Mouse (Mus musculus): Measurements from ENCODE around the gene Fam171a2. TPM values are rescaled to one million over a fixed set of nuclear protein-coding genes. Genes with fewer than 3 reads are reported as not detected.
A peak's percentile ranks its signal among the peaks of the same experiment; 100 is the strongest.

Gene Fam171a2
- 3.4 and 3.7 TPM in 2 replicates for polyA plus RNA-seq (2016; fragmentation: Nextera tagmentation; extraction: Ambion mirVana)

DNA sequence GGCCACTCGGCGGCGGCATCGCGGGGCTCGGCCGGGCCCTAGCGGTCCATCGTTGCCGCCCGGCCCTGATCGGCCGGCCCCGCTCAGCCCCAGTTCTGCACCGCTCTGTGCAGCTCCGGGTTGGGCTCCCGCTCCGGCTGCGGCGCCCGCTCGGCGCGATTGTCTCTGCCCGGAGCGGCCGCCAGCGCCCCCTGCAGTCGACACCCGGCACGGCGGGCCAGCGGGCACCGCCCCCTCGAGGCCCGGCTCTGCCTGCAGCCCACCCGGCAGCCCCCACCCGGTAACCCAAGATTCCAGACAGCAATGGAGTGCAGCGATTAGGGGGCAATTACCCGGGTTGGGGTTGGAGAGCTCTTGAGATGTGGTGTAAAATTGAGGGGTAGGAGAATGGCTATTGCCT, at the start of gene Fam171a2:
TSS of gene Fam171a2 (minus strand) at position 186 of the 400 bp plus-strand sequence.
- H3K4me3 ChIP-seq = peak within 1 kb of the TSS; percentile 89
- H3K9me3 ChIP-seq = no peaks in the 10 kb centered on the region
- peaks cover 59% of the 10 kb centered on the region for H3K27me3 ChIP-seq (replicated peaks; ENCODE audit: low read depth, poor library complexity, severe bottlenecking)
- under 1% methylated on average over 40 of the region's 40 CpGs for WGBS
- H3K36me3 ChIP-seq (replicated peaks) = peaks cover 16% of the 10 kb centered on the region
- H3K27ac ChIP-seq (replicated peaks) = peak within 1 kb of the TSS; percentile 96
- H3K4me1 ChIP-seq = peaks cover 53% of the 10 kb centered on the region
- DNase-seq (ENCODE audit: low spot score) = peak; percentile 94

GRCm38 (mm10) chr11:102496732-102497131, 49.2 kb upstream of the Fam171a2 start:
- no peaks in the 10 kb centered on the region for H3K27me3 ChIP-seq (replicated peaks; ENCODE audit: low read depth, poor library complexity, severe bottlenecking)
- H3K9me3 ChIP-seq = no peaks in the 10 kb centered on the region
- no peak overlapping the region for H3K4me3 ChIP-seq
- H3K4me1 ChIP-seq = no peaks in the 10 kb centered on the region
- 77% methylated on average over 2 of the region's 2 CpGs for WGBS
- H3K27ac ChIP-seq (replicated peaks) = no peak overlapping the region
- DNase-seq (ENCODE audit: low spot score) = no peak
- peaks cover 95% of the 10 kb centered on the region for H3K36me3 ChIP-seq (replicated peaks)

GRCm38 (mm10) chr11:102496206-102496605, 48.7 kb upstream of the Fam171a2 start:
- DNase-seq (ENCODE audit: low spot score) = no peak
- H3K27me3 ChIP-seq (replicated peaks; ENCODE audit: low read depth, poor library complexity, severe bottlenecking) = no peaks in the 10 kb centered on the region
- H3K9me3 ChIP-seq = no peaks in the 10 kb centered on the region
- no peak overlapping the region for H3K27ac ChIP-seq (replicated peaks)
- H3K4me1 ChIP-seq = no peaks in the 10 kb centered on the region
- no peak overlapping the region for H3K4me3 ChIP-seq
- H3K36me3 ChIP-seq (replicated peaks) = peaks cover 95% of the 10 kb centered on the region
- WGBS = 92% methylated on average over 2 of the region's 2 CpGs

GRCm38 (mm10) chr11:102495742-102496141, 48.3 kb upstream of the Fam171a2 start:
- Histone ChIP-seq H3K4me1 (no peaks in the 10 kb centered on the region), H3K4me3 (no peak overlapping the region), H3K27ac (replicated peaks) (no peak overlapping the region), H3K36me3 (replicated peaks) (peaks cover 95% of the 10 kb centered on the region), H3K9me3 (no peaks in the 10 kb centered on the region), H3K27me3 (replicated peaks; ENCODE audit: low read depth, poor library complexity, severe bottlenecking) (no peaks in the 10 kb centered on the region)
- DNase-seq (ENCODE audit: low spot score) = no peak
- WGBS = 97% methylated on average over 5 of the region's 5 CpGs

DNA sequence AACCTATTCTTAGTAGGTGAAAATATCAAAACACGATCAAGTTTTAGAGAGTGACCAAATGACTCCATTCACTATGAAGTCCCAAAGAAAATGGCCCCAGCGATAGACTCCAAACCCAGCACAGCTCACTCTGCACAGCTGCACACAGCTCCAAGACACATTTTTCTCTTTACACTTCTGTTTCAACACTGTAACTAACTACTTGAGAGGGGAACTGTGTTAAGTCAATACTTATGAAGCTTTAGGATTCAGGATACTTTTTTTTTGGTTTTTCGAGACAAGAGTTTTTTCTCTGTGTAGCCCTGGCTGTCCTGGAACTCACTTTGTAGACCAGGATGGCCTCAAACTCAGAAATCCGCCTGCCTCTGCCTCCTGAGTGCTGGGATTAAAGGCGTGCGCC, 47.6 kb upstream of the Fam171a2 start:
- Histone ChIP-seq H3K27ac (replicated peaks) (no peak overlapping the region), H3K27me3 (replicated peaks; ENCODE audit: low read depth, poor library complexity, severe bottlenecking) (no peaks in the 10 kb centered on the region), H3K9me3 (no peaks in the 10 kb centered on the region), H3K4me1 (no peaks in the 10 kb centered on the region), H3K4me3 (no peak overlapping the region), H3K36me3 (replicated peaks) (peaks cover 91% of the 10 kb centered on the region)
- DNase-seq (ENCODE audit: low spot score) = no peak
- 94% methylated on average over 6 of the region's 6 CpGs for WGBS

DNA sequence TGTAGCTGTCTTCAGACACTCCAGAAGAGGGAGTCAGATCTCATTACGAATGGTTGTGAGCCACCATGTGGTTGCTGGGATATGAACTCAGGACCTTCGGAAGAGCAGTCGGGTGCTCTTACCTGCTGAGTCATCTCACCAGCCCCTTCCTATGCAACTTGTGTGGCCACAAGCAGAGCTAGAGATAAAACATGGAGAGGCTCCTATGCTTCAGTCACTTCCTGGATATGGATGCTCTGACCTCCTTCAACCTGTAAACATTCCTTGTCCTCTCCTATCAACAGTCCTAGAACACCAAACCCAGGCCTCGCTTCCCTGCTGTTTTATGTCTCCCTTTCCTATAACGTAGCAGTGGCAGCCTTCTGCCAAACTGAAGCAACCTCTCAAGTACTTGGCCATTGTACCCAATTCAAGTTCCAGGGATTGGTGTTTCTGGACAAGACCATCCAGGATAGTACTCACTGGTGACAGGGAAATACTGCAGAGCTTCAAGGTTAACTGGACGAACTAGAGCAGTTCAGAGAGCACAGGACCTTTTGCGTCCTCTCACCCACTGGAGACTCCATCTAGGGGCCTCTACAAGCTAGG, 46.7 kb upstream of the Fam171a2 start:
- Histone ChIP-seq H3K27me3 (replicated peaks; ENCODE audit: low read depth, poor library complexity, severe bottlenecking) (no peaks in the 10 kb centered on the region), H3K9me3 (no peaks in the 10 kb centered on the region), H3K27ac (replicated peaks) (no peak overlapping the region), H3K36me3 (replicated peaks) (peaks cover 81% of the 10 kb centered on the region), H3K4me3 (no peak overlapping the region), H3K4me1 (no peaks in the 10 kb centered on the region)
- DNase-seq (ENCODE audit: low spot score) = no peak
- 91% methylated on average over 7 of the region's 7 CpGs for WGBS

DNA sequence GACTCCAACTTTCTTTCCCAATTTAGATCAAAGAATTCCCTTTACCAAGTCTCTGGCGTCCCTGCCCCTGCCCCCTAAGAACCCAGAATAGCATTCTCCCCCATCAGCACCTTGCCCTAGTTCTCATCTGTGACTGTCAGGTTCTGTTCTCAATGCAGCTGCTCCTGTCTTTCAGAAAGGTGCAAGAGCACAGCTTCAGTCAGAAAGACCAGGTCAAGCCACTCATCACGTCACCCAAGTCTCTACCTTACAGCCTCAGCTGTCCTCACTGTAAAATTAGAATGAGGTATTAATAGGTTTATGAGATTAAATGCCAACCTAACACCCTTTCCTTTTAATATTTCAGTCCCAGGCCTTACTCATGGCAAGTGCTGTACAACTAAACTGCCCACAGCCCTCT, 45.8 kb upstream of the Fam171a2 start:
- DNase-seq (ENCODE audit: low spot score) = no peak
- H3K9me3 ChIP-seq = no peaks in the 10 kb centered on the region
- H3K4me1 ChIP-seq = no peaks in the 10 kb centered on the region
- H3K36me3 ChIP-seq (replicated peaks) = peaks cover 75% of the 10 kb centered on the region
- no peaks in the 10 kb centered on the region for H3K27me3 ChIP-seq (replicated peaks; ENCODE audit: low read depth, poor library complexity, severe bottlenecking)
- H3K4me3 ChIP-seq = no peak overlapping the region
- H3K27ac ChIP-seq (replicated peaks) = no peak overlapping the region
- 87% methylated on average over 2 of the region's 2 CpGs for WGBS

- Histone ChIP-seq H3K4me1 (no peaks in the 10 kb centered on the region), H3K36me3 (replicated peaks) (peaks cover 70% of the 10 kb centered on the region), H3K27ac (replicated peaks) (no peak overlapping the region), H3K9me3 (no peaks in the 10 kb centered on the region), H3K27me3 (replicated peaks; ENCODE audit: low read depth, poor library complexity, severe bottlenecking) (no peaks in the 10 kb centered on the region), H3K4me3 (no peak overlapping the region)
- WGBS = 91% methylated on average over 2 of the region's 2 CpGs
- no peak for DNase-seq (ENCODE audit: low spot score)
Measured at GRCm38 (mm10) chr11:102487901-102488300, 40.4 kb upstream of the Fam171a2 start.

- WGBS = 70% methylated on average over 11 of the region's 11 CpGs
- H3K4me3 ChIP-seq = no peak overlapping the region
- H3K27ac ChIP-seq (replicated peaks) = no peak overlapping the region
- H3K9me3 ChIP-seq = no peaks in the 10 kb centered on the region
- H3K36me3 ChIP-seq (replicated peaks) = peaks cover 70% of the 10 kb centered on the region
- H3K4me1 ChIP-seq = no peaks in the 10 kb centered on the region
- H3K27me3 ChIP-seq (replicated peaks; ENCODE audit: low read depth, poor library complexity, severe bottlenecking) = no peaks in the 10 kb centered on the region
- DNase-seq (ENCODE audit: low spot score) = peak; percentile 55
Measured at GRCm38 (mm10) chr11:102486733-102487386, 39.4 kb upstream of the Fam171a2 start.

- Histone ChIP-seq H3K4me1 (no peaks in the 10 kb centered on the region), H3K36me3 (replicated peaks) (peaks cover 93% of the 10 kb centered on the region), H3K27me3 (replicated peaks; ENCODE audit: low read depth, poor library complexity, severe bottlenecking) (no peaks in the 10 kb centered on the region), H3K4me3 (no peak overlapping the region), H3K27ac (replicated peaks) (no peak overlapping the region), H3K9me3 (no peaks in the 10 kb centered on the region)
- DNase-seq (ENCODE audit: low spot score) = no peak
- 94% methylated on average over 10 of the region's 10 CpGs for WGBS
Measured at GRCm38 (mm10) chr11:102481779-102482178, 34.3 kb upstream of the Fam171a2 start.

- DNase-seq (ENCODE audit: low spot score) = no peak
- Histone ChIP-seq H3K4me1 (no peaks in the 10 kb centered on the region), H3K27ac (replicated peaks) (no peak overlapping the region), H3K9me3 (no peaks in the 10 kb centered on the region), H3K4me3 (no peak overlapping the region), H3K36me3 (replicated peaks) (peaks cover 91% of the 10 kb centered on the region), H3K27me3 (replicated peaks; ENCODE audit: low read depth, poor library complexity, severe bottlenecking) (no peaks in the 10 kb centered on the region)
- WGBS = 89% methylated on average over 4 of the region's 4 CpGs
Measured at GRCm38 (mm10) chr11:102480897-102481296, 33.4 kb upstream of the Fam171a2 start.

- peaks cover 91% of the 10 kb centered on the region for H3K36me3 ChIP-seq (replicated peaks)
- whole genome bisulfite sequencing = 95% methylated on average over 15 of the region's 15 CpGs
- no peak overlapping the region for H3K27ac ChIP-seq (replicated peaks)
- H3K27me3 ChIP-seq (replicated peaks; ENCODE audit: low read depth, poor library complexity, severe bottlenecking) = no peaks in the 10 kb centered on the region
- DNase-seq (ENCODE audit: low spot score) = no peak
- no peak overlapping the region for H3K4me3 ChIP-seq
- no peaks in the 10 kb centered on the region for H3K9me3 ChIP-seq
- no peaks in the 10 kb centered on the region for H3K4me1 ChIP-seq
Measured at GRCm38 (mm10) chr11:102480111-102480510, 32.6 kb upstream of the Fam171a2 start.

DNA sequence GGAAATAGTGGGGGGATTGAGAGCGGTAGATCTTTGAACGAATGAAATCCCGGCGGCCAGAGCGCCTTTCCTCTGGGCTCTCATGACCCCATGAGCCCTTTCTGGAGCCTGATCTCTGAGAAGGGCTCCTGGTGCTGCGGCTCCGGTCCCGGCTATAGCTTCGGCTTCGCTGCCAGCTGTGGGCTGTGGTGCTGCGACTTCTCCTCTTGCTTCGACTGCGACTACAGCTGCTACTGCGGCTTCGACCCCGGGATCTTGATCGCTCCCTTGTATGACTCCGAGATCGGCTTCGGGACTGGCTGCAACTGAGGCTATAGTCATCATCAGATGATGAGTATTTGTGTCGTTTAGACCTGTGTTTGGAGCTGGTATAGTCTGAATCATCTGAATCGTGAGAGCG, 32.1 kb upstream of the Fam171a2 start:
- no peaks in the 10 kb centered on the region for H3K4me1 ChIP-seq
- peaks cover 91% of the 10 kb centered on the region for H3K36me3 ChIP-seq (replicated peaks)
- WGBS = 97% methylated on average over 23 of the region's 23 CpGs
- DNase-seq (ENCODE audit: low spot score) = no peak
- H3K4me3 ChIP-seq = no peak overlapping the region
- no peaks in the 10 kb centered on the region for H3K27me3 ChIP-seq (replicated peaks; ENCODE audit: low read depth, poor library complexity, severe bottlenecking)
- no peak overlapping the region for H3K27ac ChIP-seq (replicated peaks)
- no peaks in the 10 kb centered on the region for H3K9me3 ChIP-seq
